ENCODE assay signal across 30 mouse cellular contexts in the genomic region with DNA sequence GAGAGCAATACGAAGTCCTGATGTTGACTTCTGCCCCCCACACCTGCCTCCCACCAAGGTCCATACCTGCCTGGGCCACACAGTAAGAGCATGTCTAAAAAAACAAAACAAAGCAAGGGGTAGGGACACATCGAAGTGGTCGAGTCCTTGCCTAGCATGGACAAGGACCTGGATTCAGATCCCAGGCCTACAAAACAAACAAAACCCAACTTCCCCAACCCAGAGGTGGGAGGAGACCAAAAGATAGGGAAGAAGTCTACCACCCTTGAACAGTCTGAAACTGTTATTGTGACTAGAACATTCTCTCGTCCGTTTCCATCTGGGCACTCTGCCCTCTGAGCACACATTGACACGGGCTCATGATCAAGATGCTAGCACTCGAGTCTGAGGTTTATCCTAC. TPM values are rescaled to one million over a fixed set of nuclear protein-coding genes. Genes with fewer than 3 reads are reported as not detected.
"Had no signal": no experiment of that assay in that cellular context is flagged by ENCODE, and none has a peak within 500 bp of the region (broad histone marks: within the 10 kb centered on the region; RNA-seq: fewer than 3 reads in every experiment).

No protein-coding gene starts in this region.

- H3K9ac ChIP-seq: heart, embryonic 13.5 days; heart, embryonic 15.5 days; hindbrain, embryonic 12.5 days; hindbrain, embryonic 14.5 days; intestine, embryonic 15.5 days; limb, embryonic 12.5 days; liver, embryonic 13.5 days; liver, embryonic 15.5 days had no signal

- H3K4me2 ChIP-seq: heart, embryonic 11.5 days; heart, embryonic 13.5 days; heart, embryonic 15.5 days; hindbrain, embryonic 12.5 days; hindbrain, embryonic 14.5 days; intestine, embryonic 15.5 days; limb, embryonic 12.5 days; liver, embryonic 11.5 days; liver, embryonic 13.5 days; liver, embryonic 15.5 days had no signal

- H3K9me3 ChIP-seq: heart, embryonic 13.5 days; heart, embryonic 15.5 days; hindbrain, embryonic 10.5 days; hindbrain, embryonic 12.5 days; intestine, embryonic 15.5 days; limb, embryonic 10.5 days; limb, embryonic 12.5 days; liver, embryonic 13.5 days; liver, embryonic 15.5 days had no signal

- H3K4me1 ChIP-seq: heart, embryonic 13.5 days; hindbrain, embryonic 10.5 days; intestine, embryonic 15.5 days; limb, embryonic 10.5 days; limb, embryonic 12.5 days had no signal

- H3K4me3 ChIP-seq: gastrocnemius, adult 2 months; heart, adult 2 months; heart, embryonic 13.5 days; heart, embryonic 15.5 days; hindbrain, embryonic 10.5 days; hindbrain, embryonic 12.5 days; intestine, embryonic 15.5 days; left cerebral cortex, adult 2 months; limb, embryonic 10.5 days; limb, embryonic 12.5 days; liver, embryonic 13.5 days; liver, embryonic 15.5 days had no signal

- ATAC-seq: inflammation-experienced regulatory T-cells, adult 6 months; intestine, embryonic 15.5 days; intestine, postnatal 0 days had no signal

- H3K27ac ChIP-seq: gastrocnemius, adult 2 months; heart, adult 2 months; heart, embryonic 13.5 days; heart, embryonic 15.5 days; hindbrain, embryonic 10.5 days; hindbrain, embryonic 12.5 days; hindbrain, embryonic 14.5 days; intestine, embryonic 15.5 days; left cerebral cortex, adult 2 months; limb, embryonic 10.5 days; limb, embryonic 12.5 days; liver, embryonic 13.5 days had no signal

- H3K27me3 ChIP-seq: heart, embryonic 13.5 days; heart, embryonic 15.5 days; hindbrain, embryonic 12.5 days; intestine, embryonic 15.5 days; limb, embryonic 12.5 days; liver, embryonic 13.5 days; liver, embryonic 15.5 days had no signal

- DNase-seq: gastrocnemius, adult 2 months; gastrocnemius, postnatal 10 days; gastrocnemius, postnatal 25 days; heart, adult 2 months; heart, postnatal 14 days; heart, postnatal 4 days; kidney, adult 18-20 months; kidney, adult 8-10 months; kidney, postnatal 10 days; kidney, postnatal 25 days; kidney, postnatal 4 days; layer of hippocampus, adult 9-11 months; liver; liver, embryonic 13.5 days had no signal

RNA-seq across cellular contexts. Expression of gene Ttc39d, which starts 27.1 kb away (rescaled TPM):
- total RNA-seq: gastrocnemius, adult 2 months; gastrocnemius, postnatal 10 days; gastrocnemius, postnatal 25 days; granulocyte monocyte progenitor cell, adult 5-6 weeks; heart, postnatal 4 days had no signal
- polyA plus RNA-seq: inflammation-experienced regulatory T-cells, adult 6 months; intestine, postnatal 0 days; kidney, embryonic 16.5 days; limb, embryonic 12.5 days; liver, embryonic 11.5 days; liver, embryonic 13.5 days; liver, embryonic 15.5 days had no signal
